ENCODE assay signal across 9 mouse cellular contexts in the genomic region with DNA sequence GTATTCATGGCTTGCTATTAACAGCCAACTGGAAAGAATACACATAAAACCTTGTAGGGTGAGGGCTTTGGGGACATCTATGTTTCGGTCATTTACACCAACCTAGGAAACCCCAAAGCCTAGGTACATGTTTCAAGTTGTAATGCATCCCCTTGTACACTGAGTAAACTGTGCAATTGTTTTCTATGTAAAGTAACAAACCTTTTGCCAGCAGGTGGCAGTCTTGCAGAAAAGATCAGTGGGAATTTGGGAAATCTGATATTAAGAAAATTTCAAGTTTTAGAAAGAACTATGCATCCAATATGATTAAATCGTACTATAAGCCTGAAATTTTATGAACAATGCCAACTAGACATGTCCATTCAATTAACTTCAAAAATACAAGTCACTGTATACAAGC. TPM values are rescaled to one million over a fixed set of nuclear protein-coding genes. Genes with fewer than 3 reads are reported as not detected.
DNase-seq lines count a peak whose midpoint lies in the region; ATAC-seq and TF ChIP-seq lines count a peak whose summit lies in the region.
"Had no signal": no experiment of that assay in that cellular context is flagged by ENCODE, and none has a peak within 500 bp of the region (broad histone marks: within the 10 kb centered on the region; RNA-seq: fewer than 3 reads in every experiment).

No protein-coding gene starts in this region.

- no peaks in the 10 kb centered on the region for H3K27me3 ChIP-seq in kidney, adult 2 months (replicated peaks; ENCODE audit: control insufficient read depth, insufficient read depth, low read length)
- H3K27me3 ChIP-seq in kidney, embryonic 15.5 days: no peaks in the 10 kb centered on the region
- H3K27me3 ChIP-seq in E14TG2a.4 (ENCODE audit: insufficient read depth, low read length): peaks cover under 1% of the 10 kb centered on the region; the same call in 1 of the 2 replicates
- no peaks in the 10 kb centered on the region for H3K27me3 ChIP-seq in lung, postnatal 0 days (replicated peaks; ENCODE audit: insufficient read depth, low read length)
- no peaks in the 10 kb centered on the region for H3K27me3 ChIP-seq in thymus, adult 2 months (ENCODE audit: control insufficient read depth, insufficient read depth, low read length)
- H3K27me3 ChIP-seq: embryonic facial prominence, embryonic 13.5 days; limb, embryonic 12.5 days had no signal

- no peak overlapping the region for H3K27ac ChIP-seq in kidney, adult 2 months (ENCODE audit: insufficient read depth, low read depth, low read length)
- H3K27ac ChIP-seq in kidney, embryonic 15.5 days: no peak overlapping the region
- no peak overlapping the region for H3K27ac ChIP-seq in lung, postnatal 0 days (ENCODE audit: low read length)
- no peak overlapping the region for H3K27ac ChIP-seq in thymus, adult 2 months (ENCODE audit: control insufficient read depth, insufficient read depth, low read length)
- H3K27ac ChIP-seq: embryonic facial prominence, embryonic 13.5 days; limb, embryonic 12.5 days had no signal

- no peak for TF ChIP-seq EP300 in lung, postnatal 0 days (IDR thresholded peaks at IDR 0.05)

- H3K9ac ChIP-seq in kidney, embryonic 15.5 days: no peak overlapping the region
- H3K9ac ChIP-seq in lung, postnatal 0 days (replicated peaks; ENCODE audit: low read depth): no peak overlapping the region
- H3K9ac ChIP-seq: embryonic facial prominence, embryonic 13.5 days; limb, embryonic 12.5 days had no signal

- no peaks in the 10 kb centered on the region for H3K36me3 ChIP-seq in kidney, adult 2 months (ENCODE audit: control insufficient read depth, insufficient read depth, low read length)
- H3K36me3 ChIP-seq in kidney, embryonic 15.5 days: no peaks in the 10 kb centered on the region
- no peaks in the 10 kb centered on the region for H3K36me3 ChIP-seq in E14TG2a.4 (ENCODE audit: insufficient read depth, low read length)
- no peaks in the 10 kb centered on the region for H3K36me3 ChIP-seq in lung, postnatal 0 days (ENCODE audit: insufficient read depth, low read length)
- no peaks in the 10 kb centered on the region for H3K36me3 ChIP-seq in thymus, adult 2 months (ENCODE audit: control insufficient read depth, insufficient read depth, low read length)
- H3K36me3 ChIP-seq: embryonic facial prominence, embryonic 13.5 days; limb, embryonic 12.5 days had no signal

- H3K4me3 ChIP-seq in kidney, adult 2 months (ENCODE audit: insufficient read depth, low read depth, low read length): no peak overlapping the region
- H3K4me3 ChIP-seq in kidney, embryonic 15.5 days (replicated peaks): no peak overlapping the region
- H3K4me3 ChIP-seq in E14TG2a.4 (replicated peaks; ENCODE audit: low read length): no peak overlapping the region
- H3K4me3 ChIP-seq in lung, postnatal 0 days (ENCODE audit: low read depth, low read length): no peak overlapping the region
- no peak overlapping the region for H3K4me3 ChIP-seq in thymus, adult 2 months (ENCODE audit: control insufficient read depth, insufficient read depth, low read length)
- H3K4me3 ChIP-seq: embryonic facial prominence, embryonic 13.5 days; limb, embryonic 12.5 days had no signal

- H3K9me3 ChIP-seq in kidney, embryonic 15.5 days (replicated peaks): no peaks in the 10 kb centered on the region
- H3K9me3 ChIP-seq in E14TG2a.4 (ENCODE audit: low read length): 0 out of 2 replicates have a peak, but pooled peaks cover under 1% of the 10 kb centered on the region
- no peaks in the 10 kb centered on the region for H3K9me3 ChIP-seq in lung, postnatal 0 days (ENCODE audit: low read length)
- H3K9me3 ChIP-seq: embryonic facial prominence, embryonic 13.5 days; limb, embryonic 12.5 days had no signal

- no peak for TF ChIP-seq CTCF in kidney, adult 2 months (conservative IDR thresholded peaks at IDR 0.05; ENCODE audit: insufficient read depth, insufficient read length, low read depth, low read length)
- peak; percentile 23 for TF ChIP-seq CTCF in E14TG2a.4 (conservative IDR thresholded peaks at IDR 0.05; ENCODE audit: low read length)
- TF ChIP-seq CTCF in lung, postnatal 0 days (IDR thresholded peaks at IDR 0.05): peak; percentile 70
- no peak for TF ChIP-seq CTCF in thymus, adult 2 months (IDR thresholded peaks at IDR 0.05; ENCODE audit: borderline replicate concordance, control insufficient read depth, extremely low read depth, insufficient read depth, low read length, poor library complexity)

- no peak overlapping the region for H3K4me2 ChIP-seq in kidney, embryonic 15.5 days
- no peak overlapping the region for H3K4me2 ChIP-seq in lung, postnatal 0 days (replicated peaks; ENCODE audit: low read depth, low read length)
- H3K4me2 ChIP-seq: embryonic facial prominence, embryonic 13.5 days; limb, embryonic 12.5 days had no signal

- DNase-seq in kidney, adult 2 months: peak; percentile 34
- peak; percentile 83 for DNase-seq in NIH3T3 (ENCODE audit: low read depth)
- DNase-seq in fibroblast of lung, adult 2 months (ENCODE audit: low read depth): peak; percentile 17
- DNase-seq in lung, postnatal 0 days (ENCODE audit: low spot score): peak; percentile 63
- DNase-seq in thymus, adult 2 months: no peak

- H3K4me1 ChIP-seq in kidney, adult 2 months (ENCODE audit: control insufficient read depth, insufficient read depth, low read length): no peaks in the 10 kb centered on the region
- H3K4me1 ChIP-seq in kidney, embryonic 15.5 days: no peaks in the 10 kb centered on the region
- H3K4me1 ChIP-seq in E14TG2a.4 (replicated peaks; ENCODE audit: low read depth, low read length): peaks cover 15% of the 10 kb centered on the region
- no peaks in the 10 kb centered on the region for H3K4me1 ChIP-seq in lung, postnatal 0 days (ENCODE audit: insufficient read depth, low read depth, low read length)
- no peaks in the 10 kb centered on the region for H3K4me1 ChIP-seq in thymus, adult 2 months (replicated peaks; ENCODE audit: control insufficient read depth, insufficient read depth, low read length)
- H3K4me1 ChIP-seq: embryonic facial prominence, embryonic 13.5 days; limb, embryonic 12.5 days had no signal

- TF ChIP-seq POLR2A in kidney, adult 2 months (IDR thresholded peaks at IDR 0.05; ENCODE audit: low read depth, low read length): no peak
- no peak for TF ChIP-seq POLR2A in thymus, adult 2 months (IDR thresholded peaks at IDR 0.05; ENCODE audit: control insufficient read depth, extremely low read depth, insufficient read depth, low read length, poor library complexity)

- WGBS in kidney, adult 2 months: 21% methylated on average over 2 of the region's 2 CpGs
- WGBS in kidney, embryonic 15.5 days: 26% methylated on average over 2 of the region's 2 CpGs
- 26% methylated on average over 2 of the region's 2 CpGs for whole genome bisulfite sequencing in lung, postnatal 0 days
- WGBS in thymus, adult 2 months: 34% methylated on average over 2 of the region's 2 CpGs

- no peak for ATAC-seq in kidney, embryonic 15.5 days (replicated peaks; ENCODE audit: low FRiP score)
- ATAC-seq in lung, postnatal 0 days: 0 out of 2 replicates have a peak, but pooled peaks have one; percentile 11

RNA-seq across cellular contexts. Expression of a gene that starts 15.7 kb away (rescaled TPM):
- polyA plus RNA-seq in kidney, adult 2 months (2012; rRNA removed): 18.7 and 21.3 TPM in 2 replicates
- polyA plus RNA-seq in kidney, embryonic 15.5 days (2015; fragmentation: Nextera tagmentation; extraction: Ambion mirVana): 4.3 and 4.5 TPM in 2 replicates
- 3.7 and 4.0 TPM in 2 replicates for polyA plus RNA-seq in lung, postnatal 0 days (2015; fragmentation: Nextera tagmentation; extraction: Ambion mirVana)
- 0.88 and 1.1 TPM in 2 replicates for polyA plus RNA-seq in thymus, adult 2 months (2012; rRNA removed)

Comparison
In these comparisons a context has a peak if more than half of its experiments do, and no peak if none do; other contexts are left out.
1. CTCF ChIP-seq: peak in E14TG2a.4 (single experiment) and lung, postnatal 0 days (single experiment); none in kidney, adult 2 months (single experiment) and thymus, adult 2 months (single experiment).